Mouse (Mus musculus): ENCODE measurements around the gene Bod1l.

Gene Bod1l

GRCm38 (mm10) chr5:41758671-41759639 lies 85.2 kb downstream of the Bod1l start:
- 24% methylated on average over 19 of the region's 19 CpGs for WGBS

GRCm38 (mm10) chr5:41757338-41757737 lies 86.8 kb downstream of the Bod1l start:
- WGBS, result 26% methylated on average over 5 of the region's 5 CpGs

GRCm38 (mm10) chr5:41756396-41756795 lies 87.7 kb downstream of the Bod1l start:
- WGBS, result 10% methylated on average over 4 of the region's 4 CpGs

- WGBS, result 3% methylated on average over 23 of the region's 23 CpGs
Measured at GRCm38 (mm10) chr5:41755373-41755960, 88.6 kb downstream of the Bod1l start.

- 2% methylated on average over 16 of the region's 16 CpGs for WGBS
Measured at GRCm38 (mm10) chr5:41754836-41755235, 89.3 kb downstream of the Bod1l start.

GRCm38 (mm10) chr5:41754226-41754775 lies 89.8 kb downstream of the Bod1l start:
- WGBS, result 3% methylated on average over 17 of the region's 17 CpGs

GRCm38 (mm10) chr5:41752721-41753120 lies 91.4 kb downstream of the Bod1l start:
- WGBS, result 26% methylated on average over 4 of the region's 4 CpGs

GRCm38 (mm10) chr5:41744898-41745780 lies 99.0 kb downstream of the Bod1l start:
- WGBS, result 13% methylated on average over 15 of the region's 15 CpGs

GRCm38 (mm10) chr5:41744234-41744633 lies 99.9 kb downstream of the Bod1l start:
- 26% methylated on average over 7 of the region's 7 CpGs for WGBS

GRCm38 (mm10) chr5:41738817-41739216 lies 105.3 kb downstream of the Bod1l start:
- WGBS, result 74% methylated on average over 6 of the region's 6 CpGs
